Comparison of ENCODE assay signal across 21 mouse cellular contexts in genomic region chr7:100381161-100381560, GRCm38 (mm10). TPM values are rescaled to one million over a fixed set of nuclear protein-coding genes. Genes with fewer than 3 reads are reported as not detected.
DNase-seq lines count a peak whose midpoint lies in the region; ATAC-seq and TF ChIP-seq lines count a peak whose summit lies in the region.
"Had no signal": no experiment of that assay in that cellular context is flagged by ENCODE, and none has a peak within 500 bp of the region (broad histone marks: within the 10 kb centered on the region; RNA-seq: fewer than 3 reads in every experiment).

No protein-coding gene starts in this region.

- DNase-seq in kidney, postnatal 14 days, result peak; percentile 21
- no peak for DNase-seq in kidney, adult 18-20 months
- no peak for DNase-seq in midbrain, embryonic 14.5 days
- peak; percentile 3 for DNase-seq in brain, embryonic 14.5 days (ENCODE audit: low read depth)
- no peak for DNase-seq in right cerebral cortex, postnatal 36 days (ENCODE audit: low spot score in 2 of 2)
- DNase-seq: adrenal gland, adult 8-10 months; adrenal gland, postnatal 36 days; cerebellum, adult 11 months; cerebellum, adult 8-10 months; cerebellum, postnatal 14 days; embryo, embryonic 11 days; gastrocnemius, adult 2 months; gastrocnemius, postnatal 25 days; heart, postnatal 10 days; heart, postnatal 4 days had no signal

- H3K27me3 ChIP-seq in midbrain, embryonic 13.5 days, result no peaks in the 10 kb centered on the region
- H3K27me3 ChIP-seq in midbrain, embryonic 14.5 days (ENCODE audit: control insufficient read depth, insufficient read depth, low read length), result no peaks in the 10 kb centered on the region
- H3K27me3 ChIP-seq: embryonic facial prominence, embryonic 15.5 days; hindbrain, embryonic 12.5 days had no signal

- no peak overlapping the region for H3K4me3 ChIP-seq in midbrain, embryonic 13.5 days (replicated peaks)
- no peak overlapping the region for H3K4me3 ChIP-seq in midbrain, embryonic 14.5 days (replicated peaks; ENCODE audit: low read depth, low read length)
- H3K4me3 ChIP-seq: embryonic facial prominence, embryonic 15.5 days; erythroblast, embryonic 14.5 days; forebrain, embryonic 10.5 days; gastrocnemius, adult 2 months; hindbrain, embryonic 12.5 days had no signal

- no peak overlapping the region for H3K4me2 ChIP-seq in midbrain, embryonic 13.5 days (replicated peaks)
- no peak overlapping the region for H3K4me2 ChIP-seq in midbrain, embryonic 14.5 days (ENCODE audit: low read length)
- H3K4me2 ChIP-seq: embryonic facial prominence, embryonic 15.5 days; hindbrain, embryonic 12.5 days had no signal

- no peak overlapping the region for H3K27ac ChIP-seq in midbrain, embryonic 13.5 days
- H3K27ac ChIP-seq in midbrain, embryonic 14.5 days (replicated peaks; ENCODE audit: low read depth, low read length), result no peak overlapping the region
- H3K27ac ChIP-seq: embryonic facial prominence, embryonic 15.5 days; forebrain, embryonic 10.5 days; gastrocnemius, adult 2 months; hindbrain, embryonic 12.5 days had no signal

- H3K9ac ChIP-seq in midbrain, embryonic 13.5 days (replicated peaks), result 0 out of 2 replicates have a peak overlapping the region, but pooled peaks have one; percentile 0
- no peak overlapping the region for H3K9ac ChIP-seq in midbrain, embryonic 14.5 days (replicated peaks; ENCODE audit: low read length)
- H3K9ac ChIP-seq: embryonic facial prominence, embryonic 15.5 days; hindbrain, embryonic 12.5 days had no signal

- TF ChIP-seq CTCF in brain, embryonic 14.5 days (IDR thresholded peaks at IDR 0.05; ENCODE audit: borderline replicate concordance, extremely low read depth, insufficient read depth, insufficient read length), result no peak

- no peaks in the 10 kb centered on the region; the same call in 1 of the 2 replicates for H3K4me1 ChIP-seq in midbrain, embryonic 13.5 days (replicated peaks)
- H3K4me1 ChIP-seq in midbrain, embryonic 14.5 days (ENCODE audit: control insufficient read depth, insufficient read depth, low read length), result no peaks in the 10 kb centered on the region
- H3K4me1 ChIP-seq: embryonic facial prominence, embryonic 15.5 days; forebrain, embryonic 10.5 days; hindbrain, embryonic 12.5 days had no signal

- ATAC-seq in midbrain, embryonic 13.5 days, result no peak
- ATAC-seq in midbrain, embryonic 14.5 days (ENCODE audit: low FRiP score, low TSS enrichment), result no peak
- ATAC-seq: forebrain, embryonic 14.5 days had no signal

- no peaks in the 10 kb centered on the region for H3K9me3 ChIP-seq in midbrain, embryonic 13.5 days
- H3K9me3 ChIP-seq in midbrain, embryonic 14.5 days (ENCODE audit: control insufficient read depth, low read length), result no peaks in the 10 kb centered on the region
- H3K9me3 ChIP-seq: embryonic facial prominence, embryonic 15.5 days; forebrain, embryonic 10.5 days; hindbrain, embryonic 12.5 days had no signal

- TF ChIP-seq POLR2A in brain, embryonic 14.5 days (IDR thresholded peaks at IDR 0.05; ENCODE audit: borderline replicate concordance, extremely low read depth, insufficient read depth, insufficient read length, poor library complexity, severe bottlenecking), result no peak

- H3K36me3 ChIP-seq in midbrain, embryonic 13.5 days, result peaks cover 62% of the 10 kb centered on the region
- peaks cover 61% of the 10 kb centered on the region for H3K36me3 ChIP-seq in midbrain, embryonic 14.5 days (ENCODE audit: control insufficient read depth, insufficient read depth, low read length)

RNA-seq across cellular contexts. Expression of gene Ppme1, which starts 9.1 kb away (rescaled TPM):
- polyA plus RNA-seq in midbrain, embryonic 13.5 days (2015; fragmentation: Nextera tagmentation; extraction: Ambion mirVana), result 139 and 144 TPM in 2 replicates
- 125 and 160 TPM in 2 replicates for polyA plus RNA-seq in midbrain, embryonic 14.5 days (2014; fragmentation: Nextera tagmentation; extraction: Ambion mirVana)
- polyA plus RNA-seq in brain, embryonic 14.5 days (2012; rRNA removed), result 184 and 224 TPM in 2 replicates

RNA-seq across cellular contexts. Expression of gene C2cd3, which starts 9.1 kb away (rescaled TPM):
- polyA plus RNA-seq in midbrain, embryonic 13.5 days (2015; fragmentation: Nextera tagmentation; extraction: Ambion mirVana), result 25.7 and 28.7 TPM in 2 replicates
- 27.7 and 28.7 TPM in 2 replicates for polyA plus RNA-seq in midbrain, embryonic 14.5 days (2014; fragmentation: Nextera tagmentation; extraction: Ambion mirVana)
- polyA plus RNA-seq in brain, embryonic 14.5 days (2012; rRNA removed), result 38.3 and 40.3 TPM in 2 replicates

Comparison
In these comparisons a context has a peak if more than half of its experiments do, and no peak if none do; other contexts are left out.
1. DNase-seq: peak in kidney, postnatal 14 days (single experiment) and brain, embryonic 14.5 days (single experiment); none in kidney, adult 18-20 months (single experiment), midbrain, embryonic 14.5 days (single experiment) and right cerebral cortex, postnatal 36 days (0 of 2).